Mouse (Mus musculus) adrenal gland, postnatal 4 days (tissue): ENCODE data around the gene Rftn1. TPM values are rescaled to one million over a fixed set of nuclear protein-coding genes. Genes with fewer than 3 reads are reported as not detected.
"Not testable (repeated sequence)": the region's sequence is repeated elsewhere in the genome, so short reads cannot be mapped to it uniquely, and the experiment has no call there.

Experiments used
- DNase-seq, 2 experiments: peaks; one replicate each; pipeline ENCODE4 v3.0.0; 2021 to 2022; ENCODE audit warnings: low spot score in 2 of 2, mixed read lengths in 2 of 2
- total RNA-seq, 2 experiments: library from RNA; stranded (reverse); gene quantifications; 2 replicates each; pipeline ENCODE4 v1.2.3; 2021

Rftn1 gene
- total RNA-seq, 2 experiments from 2014 or later, result 16.0 to 16.9 TPM

DNA sequence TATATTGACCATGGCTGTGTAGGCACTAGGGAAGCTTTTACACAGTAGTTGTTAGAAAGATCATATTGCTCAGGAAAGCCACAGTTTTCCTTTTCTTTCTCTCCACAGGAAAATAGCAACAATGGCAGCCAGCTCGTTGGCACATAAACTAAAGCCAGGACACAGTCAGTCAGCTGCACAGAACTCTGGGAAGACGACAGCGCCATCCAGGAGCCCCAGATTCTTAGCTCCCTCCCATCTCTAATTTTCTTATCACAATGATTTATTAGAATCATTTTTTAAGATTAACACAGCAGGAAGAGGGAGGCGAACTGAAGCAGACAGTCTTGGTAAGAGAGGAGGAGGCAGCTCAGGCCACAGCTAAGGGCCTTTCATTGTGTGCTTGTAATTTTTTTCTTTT, 58.8 kb downstream of the Rftn1 start:
- no peak for DNase-seq

DNA sequence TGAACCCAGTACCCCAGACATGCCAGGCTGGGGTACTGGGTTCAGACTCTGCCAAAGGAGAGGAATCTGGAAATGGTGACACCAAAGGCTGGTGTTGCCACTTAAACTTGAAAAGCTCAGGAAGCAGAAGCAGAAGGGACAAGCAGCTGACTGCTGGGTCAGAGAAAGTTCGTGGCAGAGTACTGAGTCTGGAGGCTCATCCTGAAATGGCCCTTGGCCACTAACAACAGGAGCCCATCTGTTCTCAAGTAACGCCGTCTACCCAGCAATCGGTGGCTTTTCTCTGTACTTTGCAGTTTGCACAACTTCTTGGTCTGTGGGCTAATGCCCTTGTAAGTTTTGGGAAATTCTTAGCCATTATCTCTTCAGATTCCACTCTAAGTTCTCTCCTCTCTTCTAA, 60.1 kb downstream of the Rftn1 start:
- no peak for DNase-seq

DNA sequence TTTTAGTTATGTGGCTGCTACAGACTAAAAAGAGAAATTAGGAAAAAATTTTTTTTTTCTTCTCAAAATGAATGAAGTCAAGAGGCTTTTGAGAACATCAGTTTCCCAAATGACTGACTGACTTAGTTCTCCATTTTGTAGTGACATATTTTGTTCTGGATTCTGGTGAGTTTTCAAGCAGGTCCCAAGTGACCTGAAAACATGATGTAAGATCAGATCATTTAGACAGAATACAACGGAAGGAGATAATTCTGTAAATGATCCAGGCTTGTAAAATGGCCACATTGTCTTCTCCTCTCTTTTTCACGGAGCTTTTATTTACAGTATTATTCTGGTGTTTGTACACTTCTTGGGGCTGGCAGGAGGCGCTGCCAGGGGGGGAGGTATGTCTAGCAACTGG, 62.1 kb downstream of the Rftn1 start:
- no peak for DNase-seq

GRCm38 (mm10) chr17:50127045-50127813, 63.2 kb downstream of the Rftn1 start:
- no peak for DNase-seq

DNA sequence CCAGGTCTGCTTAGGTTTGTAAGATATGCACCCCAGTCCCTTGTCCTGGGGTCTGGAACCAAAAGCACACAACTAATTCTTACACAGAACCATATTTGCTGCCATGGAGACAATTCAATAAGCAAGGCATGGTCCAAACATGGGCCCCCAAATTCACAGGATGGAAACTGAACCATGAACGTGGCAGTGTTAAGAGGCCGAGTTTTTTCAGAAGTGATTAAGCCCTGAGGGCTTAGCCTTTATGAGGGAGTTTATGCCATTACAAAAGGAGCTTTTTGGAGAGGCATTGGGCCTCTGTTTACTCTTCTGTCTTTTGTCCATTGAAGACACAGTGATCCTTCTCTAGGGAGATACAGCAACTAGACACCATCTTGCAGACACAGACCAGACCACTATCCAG, 63.9 kb downstream of the Rftn1 start:
- DNase-seq, result no peak

DNA sequence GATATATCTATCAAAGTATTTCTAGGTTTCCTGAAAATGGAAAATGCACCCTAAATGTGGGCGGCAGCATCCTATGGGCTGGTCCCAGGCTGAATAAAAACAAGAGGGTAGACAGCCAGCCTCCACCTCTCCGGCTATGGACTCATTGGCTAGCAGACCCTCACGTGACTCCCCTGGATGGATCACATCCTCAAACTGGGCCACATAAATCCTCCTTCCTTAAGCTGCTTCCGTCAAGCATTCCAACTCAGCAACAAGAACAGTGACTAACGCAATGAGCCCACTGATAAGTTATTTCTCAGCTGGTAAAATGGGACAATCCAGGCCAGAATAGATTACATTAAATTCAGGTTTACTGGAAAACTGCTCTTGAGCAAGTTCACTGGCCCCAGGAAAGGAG, 64.6 kb downstream of the Rftn1 start:
- DNase-seq, result no peak

DNA sequence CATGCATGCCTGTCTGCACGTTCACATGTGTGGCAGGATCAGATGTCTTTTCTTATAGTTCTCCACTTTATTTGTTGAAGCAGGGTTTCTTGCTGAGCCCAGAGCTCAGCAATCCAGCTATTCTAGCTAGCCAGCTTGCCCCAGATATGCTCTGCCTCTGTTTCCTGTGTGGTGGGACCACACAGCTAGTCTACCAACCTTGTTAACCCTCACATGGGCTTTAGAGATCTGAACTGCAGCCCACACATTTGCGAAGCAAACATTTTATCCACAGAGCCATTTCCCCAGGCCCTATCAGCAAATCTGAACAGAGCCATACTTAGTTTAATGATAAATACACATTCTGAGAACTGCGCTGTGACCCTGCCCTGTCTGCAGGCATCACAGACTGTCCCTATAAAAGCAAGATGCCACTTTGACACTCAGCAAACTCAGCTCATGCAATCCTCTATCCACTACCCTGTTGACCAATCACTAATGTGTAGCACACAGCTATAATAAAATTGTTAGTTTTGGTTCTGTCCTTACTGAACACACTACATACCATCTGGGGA, 65.2 kb downstream of the Rftn1 start:
- no peak for DNase-seq

GRCm38 (mm10) chr17:50124708-50125107, 65.8 kb downstream of the Rftn1 start:
- no peak for DNase-seq

DNA sequence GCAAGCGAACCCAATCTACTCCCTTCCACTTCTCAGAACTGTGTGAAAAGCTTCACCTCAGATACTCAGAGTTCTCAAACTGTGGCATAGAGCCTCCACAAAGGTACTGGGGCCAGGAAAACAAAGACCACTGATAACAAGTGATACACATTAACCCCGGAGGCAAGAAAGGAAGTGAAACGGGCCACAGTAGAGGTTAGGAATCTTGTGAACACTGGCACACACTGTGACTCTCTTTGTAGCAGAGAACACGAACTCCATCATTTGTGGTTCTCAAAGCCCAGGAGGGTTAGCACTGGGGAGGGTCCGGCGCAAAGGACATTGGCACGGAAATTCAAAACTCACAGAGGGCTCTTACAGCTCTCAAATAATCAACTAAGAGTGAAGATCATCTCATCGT, 67.9 kb downstream of the Rftn1 start:
- no peak for DNase-seq

- no peak for DNase-seq
Measured at GRCm38 (mm10) chr17:50120098-50120497, 70.4 kb downstream of the Rftn1 start.

- DNase-seq, result no peak
Measured at GRCm38 (mm10) chr17:50117461-50117860, 73.0 kb downstream of the Rftn1 start.

GRCm38 (mm10) chr17:50116980-50117379, 73.5 kb downstream of the Rftn1 start:
- no peak for DNase-seq

DNA sequence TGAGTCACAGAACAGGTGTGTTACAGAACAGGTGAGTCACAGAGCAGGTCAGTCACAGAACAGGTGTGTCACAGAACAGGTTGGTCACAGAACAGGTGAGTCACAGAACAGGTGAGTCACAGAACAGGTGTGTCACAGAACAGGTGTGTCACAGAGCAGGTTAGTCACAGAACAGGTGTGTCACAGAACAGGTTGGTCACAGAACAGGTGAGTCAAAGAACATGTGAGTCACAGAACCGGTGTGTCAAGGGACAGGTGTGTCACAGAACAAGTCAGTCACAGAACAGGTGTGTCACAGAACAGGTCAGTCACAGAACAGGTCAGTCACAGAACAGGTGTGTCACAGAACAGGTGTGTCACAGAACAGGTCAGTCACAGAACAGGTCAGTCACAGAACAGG, 74.1 kb downstream of the Rftn1 start:
- DNase-seq, result not testable (repeated sequence)

GRCm38 (mm10) chr17:50115716-50116115, 74.8 kb downstream of the Rftn1 start:
- DNase-seq, result not testable (repeated sequence)

GRCm38 (mm10) chr17:50114659-50115058, 75.8 kb downstream of the Rftn1 start:
- no peak for DNase-seq

- DNase-seq, result no peak
Measured at GRCm38 (mm10) chr17:50110650-50111415, 79.6 kb downstream of the Rftn1 start.

DNA sequence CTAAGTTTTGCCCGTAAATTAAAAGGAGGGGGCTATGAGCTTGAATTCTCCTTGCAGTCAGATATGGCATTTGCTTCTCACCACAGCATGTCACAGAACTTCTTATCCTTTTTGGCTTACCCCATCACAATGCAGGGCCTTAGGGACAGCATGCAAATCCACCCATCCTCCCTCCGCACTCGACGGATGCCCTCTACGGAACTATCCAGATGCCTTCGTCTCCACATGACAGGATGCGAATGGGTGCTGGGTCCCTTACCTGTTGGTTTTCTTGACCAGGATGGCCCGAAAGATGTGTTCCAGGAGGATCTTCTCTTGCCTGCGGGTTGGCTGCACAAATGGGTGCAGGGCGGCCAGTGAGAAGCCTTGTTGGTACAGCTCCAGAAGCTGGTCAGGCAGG, 83.7 kb downstream of the Rftn1 start:
- DNase-seq, result no peak

DNA sequence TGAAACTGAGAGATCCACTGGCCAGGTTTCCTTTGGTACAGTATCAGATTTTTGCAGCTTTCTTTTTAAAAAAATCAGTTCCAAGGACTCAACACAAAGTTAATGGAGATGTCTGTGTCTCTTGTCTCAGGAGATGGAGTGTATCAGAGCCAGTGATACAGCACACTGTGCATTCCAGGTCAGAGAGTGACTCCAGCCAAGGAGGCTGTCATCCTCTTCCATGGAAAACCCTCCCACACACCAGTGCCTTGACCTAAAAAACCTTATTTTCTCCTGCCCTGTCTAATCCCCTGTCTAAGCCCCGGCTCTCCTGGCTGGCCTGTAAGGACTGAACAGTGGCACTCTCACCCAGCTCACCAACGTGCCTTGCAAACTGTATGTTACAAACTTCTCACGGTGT, 86.3 kb downstream of the Rftn1 start:
- no peak for DNase-seq

DNA sequence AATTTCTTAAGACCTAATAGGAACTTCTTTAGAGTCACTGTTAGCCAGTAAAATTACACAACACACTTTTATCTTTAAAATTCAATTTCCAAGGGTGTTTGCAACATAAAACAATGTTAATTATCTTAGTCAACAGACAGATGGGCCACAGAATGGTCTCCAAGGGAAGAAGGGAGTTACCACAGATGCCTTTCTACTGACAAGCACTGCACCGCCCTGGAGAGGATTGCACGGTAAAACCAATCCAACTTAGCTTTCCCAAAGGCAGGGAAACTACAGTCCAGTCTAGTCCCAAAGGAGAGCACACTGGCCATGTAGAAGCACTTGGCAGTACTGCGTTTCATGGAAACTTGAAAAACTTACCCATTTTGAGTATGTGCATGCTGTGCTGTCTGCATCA, 89.1 kb downstream of the Rftn1 start:
- no peak for DNase-seq

- DNase-seq, result no peak
Measured at GRCm38 (mm10) chr17:50100070-50100469, 90.4 kb downstream of the Rftn1 start.

DNA sequence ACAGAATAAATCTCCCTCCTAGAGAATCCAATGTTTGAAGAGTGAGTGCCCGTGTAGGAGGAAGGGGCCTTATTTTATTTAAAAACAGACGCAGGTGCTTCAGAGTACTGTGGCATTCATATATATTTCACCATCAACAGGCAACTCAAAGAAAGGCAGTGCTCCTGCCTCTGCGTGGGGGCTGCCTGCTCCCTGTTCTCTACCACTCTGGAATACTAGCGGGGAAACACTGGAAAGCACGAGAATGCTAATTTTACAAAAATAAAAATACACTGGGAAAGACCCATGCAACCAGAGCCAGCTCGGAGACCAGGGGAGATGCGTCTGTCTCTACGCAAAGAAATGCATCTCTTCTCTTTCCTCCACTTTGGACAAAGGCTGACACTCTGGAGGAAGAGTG, 91.1 kb downstream of the Rftn1 start:
- DNase-seq, result no peak

DNA sequence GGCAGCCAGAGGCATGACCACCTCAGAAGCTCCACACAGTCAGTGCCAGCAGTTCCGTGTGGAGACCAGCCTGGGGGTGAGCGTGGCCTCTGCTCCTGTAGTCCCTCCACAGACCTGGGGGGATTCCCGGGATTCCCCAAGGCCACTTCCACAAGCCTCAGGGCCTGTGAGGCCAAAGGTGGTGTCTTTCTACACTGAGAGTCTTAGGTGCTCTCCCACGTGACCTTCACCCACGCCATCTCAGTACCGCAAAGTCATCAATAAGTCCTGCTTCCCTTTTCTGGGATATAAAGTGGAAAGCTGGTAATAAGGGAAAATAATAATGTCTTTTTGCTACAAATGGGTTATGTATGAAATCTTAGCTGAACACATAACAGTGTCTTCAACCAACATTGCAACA, 92.2 kb downstream of the Rftn1 start:
- DNase-seq, result no peak
